22 mouse cellular contexts compared by ENCODE assay signal in genomic region chr8:127168496-127168895, GRCm38 (mm10).
DNase-seq lines count a peak whose midpoint lies in the region; ATAC-seq and TF ChIP-seq lines count a peak whose summit lies in the region.
"Had no signal": no experiment of that assay in that cellular context is flagged by ENCODE, and none has a peak within 500 bp of the region (broad histone marks: within the 10 kb centered on the region; RNA-seq: fewer than 3 reads in every experiment).

No protein-coding gene starts in this region.

- peaks cover 3% of the 10 kb centered on the region; the same call in 1 of the 2 replicates for H3K79me2 ChIP-seq in heart, adult 2 months (replicated peaks; ENCODE audit: control insufficient read depth, insufficient read depth, low read length)

- no peaks in the 10 kb centered on the region for H3K36me3 ChIP-seq in heart, adult 2 months (ENCODE audit: control insufficient read depth, insufficient read depth, low read length)
- H3K36me3 ChIP-seq in kidney, adult 2 months (ENCODE audit: control insufficient read depth, insufficient read depth, low read length), result no peaks in the 10 kb centered on the region
- no peaks in the 10 kb centered on the region for H3K36me3 ChIP-seq in kidney, embryonic 15.5 days
- no peaks in the 10 kb centered on the region for H3K36me3 ChIP-seq in kidney, embryonic 16.5 days (ENCODE audit: insufficient read depth, low read length)
- H3K36me3 ChIP-seq: hindbrain, embryonic 12.5 days; hindbrain, embryonic 15.5 days had no signal

- WGBS in heart, adult 2 months, result 94% methylated on average over 2 of the region's 2 CpGs
- 27% methylated on average over 2 of the region's 2 CpGs for WGBS in kidney, adult 2 months
- 47% methylated on average over 2 of the region's 2 CpGs for WGBS in kidney, embryonic 15.5 days
- WGBS in kidney, embryonic 16.5 days, result 37% methylated on average over 2 of the region's 2 CpGs

- no peaks in the 10 kb centered on the region for H3K9me3 ChIP-seq in kidney, embryonic 15.5 days (replicated peaks)
- no peaks in the 10 kb centered on the region for H3K9me3 ChIP-seq in kidney, embryonic 16.5 days (ENCODE audit: low read length)
- H3K9me3 ChIP-seq: forebrain, embryonic 10.5 days; forebrain, embryonic 13.5 days; hindbrain, embryonic 12.5 days; hindbrain, embryonic 15.5 days had no signal

- intact Hi-C loops in heart, adult 2 months (cut with DNase I), result no loop called here

- TF ChIP-seq POLR2A in heart, adult 2 months (IDR thresholded peaks at IDR 0.05; ENCODE audit: insufficient read depth, low read depth, low read length), result no peak
- TF ChIP-seq POLR2A in kidney, adult 2 months (IDR thresholded peaks at IDR 0.05; ENCODE audit: low read depth, low read length), result no peak

- no peak for TF ChIP-seq EP300 in heart, adult 2 months (IDR thresholded peaks at IDR 0.05; ENCODE audit: insufficient read depth, low read depth, low read length)

- H3K9ac ChIP-seq in heart, adult 2 months (ENCODE audit: low read depth, low read length), result no peak overlapping the region
- no peak overlapping the region for H3K9ac ChIP-seq in kidney, embryonic 15.5 days
- no peak overlapping the region for H3K9ac ChIP-seq in kidney, embryonic 16.5 days (replicated peaks; ENCODE audit: low read length)
- H3K9ac ChIP-seq: forebrain, embryonic 13.5 days; hindbrain, embryonic 12.5 days; hindbrain, embryonic 15.5 days had no signal

- no peak for TF ChIP-seq CTCF in heart, adult 2 months (IDR thresholded peaks at IDR 0.05)
- TF ChIP-seq CTCF in kidney, adult 2 months (conservative IDR thresholded peaks at IDR 0.05; ENCODE audit: insufficient read depth, insufficient read length, low read depth, low read length), result no peak

- peak; percentile 49 for DNase-seq in heart, adult 11 months
- no peak for DNase-seq in heart, adult 2 months
- DNase-seq in kidney, adult 2 months, result peak; percentile 47
- DNase-seq in kidney, postnatal 10 days, result no peak
- DNase-seq in kidney, adult 18-20 months, result no peak
- DNase-seq in spleen, postnatal 36 days (ENCODE audit: low spot score in 2 of 2), result no peak
- DNase-seq: adrenal gland, adult 8-10 months; adrenal gland, postnatal 25 days; cerebellum, adult 18-20 months; cerebellum, adult 9-10 months; cerebellum, postnatal 14 days; gastrocnemius, adult 2 months; gastrocnemius, postnatal 25 days had no signal

- H3K27me3 ChIP-seq in heart, adult 2 months (ENCODE audit: control insufficient read depth, insufficient read depth, low read length), result no peaks in the 10 kb centered on the region
- H3K27me3 ChIP-seq in kidney, adult 2 months (replicated peaks; ENCODE audit: control insufficient read depth, insufficient read depth, low read length), result no peaks in the 10 kb centered on the region
- no peaks in the 10 kb centered on the region for H3K27me3 ChIP-seq in kidney, embryonic 15.5 days
- H3K27me3 ChIP-seq in kidney, embryonic 16.5 days (ENCODE audit: insufficient read depth, low read length), result no peaks in the 10 kb centered on the region
- H3K27me3 ChIP-seq: forebrain, embryonic 13.5 days; hindbrain, embryonic 12.5 days; hindbrain, embryonic 15.5 days had no signal

- no peak overlapping the region for H3K4me3 ChIP-seq in heart, adult 2 months
- H3K4me3 ChIP-seq in kidney, adult 2 months (ENCODE audit: insufficient read depth, low read depth, low read length), result no peak overlapping the region
- no peak overlapping the region for H3K4me3 ChIP-seq in kidney, embryonic 15.5 days (replicated peaks)
- H3K4me3 ChIP-seq in kidney, embryonic 16.5 days (ENCODE audit: low read length), result no peak overlapping the region
- H3K4me3 ChIP-seq: forebrain, embryonic 10.5 days; forebrain, embryonic 13.5 days; gastrocnemius, adult 2 months; hindbrain, embryonic 12.5 days; hindbrain, embryonic 15.5 days had no signal

- ATAC-seq in kidney, embryonic 15.5 days (replicated peaks; ENCODE audit: low FRiP score), result peak; percentile 84
- peak; percentile 83 for ATAC-seq in kidney, embryonic 16.5 days (ENCODE audit: low FRiP score, low TSS enrichment)
- ATAC-seq: activated CD4-positive, CD25-positive, alpha-beta regulatory T cell, adult 4 months; forebrain, embryonic 13.5 days; forebrain, embryonic 16.5 days had no signal

- H3K4me2 ChIP-seq in kidney, embryonic 15.5 days, result no peak overlapping the region
- H3K4me2 ChIP-seq in kidney, embryonic 16.5 days (replicated peaks; ENCODE audit: low read depth, low read length), result no peak overlapping the region
- H3K4me2 ChIP-seq: forebrain, embryonic 13.5 days; heart, embryonic 11.5 days; hindbrain, embryonic 12.5 days; hindbrain, embryonic 15.5 days had no signal

- no peak overlapping the region for H3K27ac ChIP-seq in heart, adult 2 months
- H3K27ac ChIP-seq in kidney, adult 2 months (ENCODE audit: insufficient read depth, low read depth, low read length), result no peak overlapping the region
- H3K27ac ChIP-seq in kidney, embryonic 15.5 days, result peak overlapping the region; percentile 32; the same call in 1 of the 2 replicates
- no peak overlapping the region for H3K27ac ChIP-seq in kidney, embryonic 16.5 days (ENCODE audit: low read length)
- H3K27ac ChIP-seq: forebrain, embryonic 10.5 days; forebrain, embryonic 13.5 days; gastrocnemius, adult 2 months; hindbrain, embryonic 12.5 days; hindbrain, embryonic 15.5 days had no signal

- no peaks in the 10 kb centered on the region for H3K4me1 ChIP-seq in heart, adult 2 months (ENCODE audit: control insufficient read depth, insufficient read depth, low read length)
- peaks cover 17% of the 10 kb centered on the region; the same call in 1 of the 2 replicates for H3K4me1 ChIP-seq in kidney, adult 2 months (ENCODE audit: control insufficient read depth, insufficient read depth, low read length)
- H3K4me1 ChIP-seq in kidney, embryonic 15.5 days, result peaks cover 16% of the 10 kb centered on the region
- peaks cover 6% of the 10 kb centered on the region; the same call in 1 of the 2 replicates for H3K4me1 ChIP-seq in kidney, embryonic 16.5 days (ENCODE audit: insufficient read depth, low read length)
- H3K4me1 ChIP-seq: forebrain, embryonic 13.5 days; hindbrain, embryonic 12.5 days; hindbrain, embryonic 15.5 days had no signal

Comparison
In these comparisons a context has a peak if more than half of its experiments do, and no peak if none do; other contexts are left out.
1. DNase-seq: peak in heart, adult 11 months (single experiment) and kidney, adult 2 months (single experiment); none in heart, adult 2 months (0 of 2), kidney, postnatal 10 days (single experiment), kidney, adult 18-20 months (single experiment) and spleen, postnatal 36 days (0 of 2).